Mouse (Mus musculus) left cerebral cortex, postnatal 14 days (tissue): ENCODE results near the gene Me3. TPM values are rescaled to one million over a fixed set of nuclear protein-coding genes. Genes with fewer than 3 reads are reported as not detected.

Experiments used
- DNase-seq, 2 experiments: peaks; one replicate each; pipeline ENCODE4 v3.0.0; 2021 to 2022; ENCODE audit warnings: low spot score in 2 of 2, mixed read lengths in 1 of 2
- intact Hi-C: fragments of 180-260 bp; cut with DNase I; formaldehyde crosslinking; loops from one replicate; pipeline ENCODE4 v1.15.1; 2025
- total RNA-seq, 2 experiments: library from RNA; stranded (reverse); gene quantifications; 2 replicates each; pipeline ENCODE4 v1.2.3; 2021

The Me3 gene
- total RNA-seq, 2 experiments from 2014 or later = 80.8 to 94.6 TPM

DNA sequence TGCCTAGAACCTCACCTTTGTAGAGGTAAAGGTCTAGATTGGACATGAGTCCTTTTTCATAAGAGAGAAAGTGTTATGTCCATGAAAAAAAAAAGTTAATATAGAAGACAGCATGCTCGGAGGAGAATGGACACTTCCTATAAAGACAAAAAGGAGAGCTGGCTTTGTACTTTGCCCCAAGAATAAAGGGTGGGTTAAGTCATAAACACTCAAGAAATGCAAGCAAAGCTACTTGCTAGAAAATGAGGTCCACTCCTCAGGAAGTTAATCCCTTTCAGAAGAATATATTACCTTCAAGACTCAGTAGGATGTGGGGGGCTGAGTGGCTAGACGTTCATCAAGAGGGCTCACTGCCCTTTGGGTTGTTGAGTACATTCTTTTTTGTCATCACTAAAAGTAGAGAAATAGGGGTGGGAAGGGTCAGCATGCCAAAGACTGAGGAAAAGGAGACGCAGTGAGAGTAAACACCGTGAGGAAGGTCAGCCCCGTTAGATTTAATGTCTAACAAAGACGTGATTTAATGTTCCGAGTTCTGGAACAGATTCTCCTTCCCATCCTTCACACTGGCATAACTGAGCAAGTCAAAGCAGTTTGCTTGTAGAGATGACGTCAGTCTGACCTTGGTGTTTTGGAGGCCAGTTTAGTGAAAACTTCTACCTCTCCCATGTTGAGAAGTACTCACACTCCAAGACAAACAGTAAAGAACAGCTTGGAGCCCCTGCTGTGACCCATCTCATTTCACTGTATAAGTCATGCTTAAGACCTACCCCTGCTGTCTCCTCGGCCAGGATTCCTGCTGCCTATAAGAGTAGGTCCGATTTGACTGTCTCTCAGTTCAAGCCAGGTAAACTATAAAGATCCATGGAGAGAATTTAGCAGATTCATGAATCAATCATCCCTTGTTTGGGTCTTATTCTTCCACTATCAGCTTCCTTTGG is 220.2 kb downstream of the Me3 start:
- intact Hi-C loops = no loop called here
- no peak for DNase-seq

GRCm38 (mm10) chr7:89853131-89853530 is 220.9 kb downstream of the Me3 start:
- intact Hi-C loops = no loop called here
- DNase-seq = no peak

DNA sequence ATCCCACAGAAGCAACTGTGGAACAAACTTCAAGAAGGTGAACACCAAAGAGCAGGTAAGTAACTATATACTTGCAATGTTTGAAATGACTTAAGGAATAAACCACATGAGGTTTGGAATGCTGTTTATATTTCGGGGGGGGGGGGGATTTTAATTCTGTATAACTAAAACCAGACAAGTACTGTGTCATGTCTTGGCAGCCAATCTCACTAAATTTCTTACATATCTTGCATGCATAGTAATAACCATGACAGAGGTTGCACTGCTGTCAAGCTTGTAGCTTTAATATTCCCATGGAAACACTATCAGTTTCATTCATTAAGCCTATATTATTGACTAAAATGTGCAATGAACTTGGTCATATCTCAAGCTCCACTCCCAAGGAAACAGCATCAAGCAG is 223.0 kb downstream of the Me3 start:
- no peak for DNase-seq
- intact Hi-C loops = no loop called here

GRCm38 (mm10) chr7:89856440-89857217 is 224.4 kb downstream of the Me3 start:
- DNase-seq = no peak
- intact Hi-C loops = no loop called here

DNA sequence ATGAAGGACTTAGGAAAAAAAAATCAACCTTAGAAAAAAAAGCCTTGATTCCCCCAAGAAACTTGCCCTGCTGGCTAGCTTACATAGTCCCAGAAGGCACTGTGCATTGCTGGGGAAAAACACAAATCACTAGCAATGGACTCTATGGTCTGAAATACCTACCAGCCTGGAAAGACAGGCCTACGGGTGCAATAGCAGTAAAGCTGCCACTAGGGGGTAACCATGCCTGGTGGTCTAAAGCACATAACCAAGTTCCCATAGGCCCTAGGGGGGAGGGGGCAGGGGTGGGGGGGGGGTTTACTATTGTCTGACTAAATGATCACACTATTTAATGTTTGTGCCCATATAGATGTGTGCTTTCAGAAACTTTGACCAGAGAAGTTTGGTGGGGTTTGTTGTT is 232.6 kb downstream of the Me3 start:
- DNase-seq = no peak
- intact Hi-C loops = no loop called here

GRCm38 (mm10) chr7:89867221-89867620 is 235.0 kb downstream of the Me3 start:
- intact Hi-C loops = no loop called here
- no peak for DNase-seq

GRCm38 (mm10) chr7:89879686-89880085 is 247.5 kb downstream of the Me3 start:
- intact Hi-C loops = no loop called here
- DNase-seq = no peak

GRCm38 (mm10) chr7:89884551-89884950 is 252.4 kb downstream of the Me3 start:
- intact Hi-C loops = no loop called here
- DNase-seq = no peak

DNA sequence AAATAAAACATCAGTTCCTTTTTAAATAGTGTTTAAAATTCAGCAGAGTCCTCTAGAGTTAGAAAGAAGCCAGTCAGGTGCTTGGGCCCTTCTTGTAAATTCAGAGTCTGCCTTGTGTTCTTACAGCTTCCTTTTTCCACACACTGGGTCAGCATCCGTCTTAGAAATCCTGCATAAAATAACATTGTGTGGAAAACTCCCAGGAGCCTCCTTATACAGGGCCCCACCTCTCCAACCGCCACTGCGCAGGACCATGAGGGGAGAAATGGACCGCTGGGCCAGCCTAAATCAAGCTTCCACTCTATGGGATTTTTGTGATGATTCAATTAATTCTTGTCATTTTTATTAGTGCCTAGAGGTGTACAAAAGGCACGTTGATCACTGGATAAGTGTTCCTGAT is 259.2 kb downstream of the Me3 start:
- intact Hi-C loops = no loop called here
- DNase-seq = no peak

GRCm38 (mm10) chr7:89891856-89892255 is 259.7 kb downstream of the Me3 start:
- no peak for DNase-seq
- intact Hi-C loops = no loop called here

- DNase-seq = no peak
- intact Hi-C loops = no loop called here
Measured at GRCm38 (mm10) chr7:89903007-89903406, 270.8 kb downstream of the Me3 start.

DNA sequence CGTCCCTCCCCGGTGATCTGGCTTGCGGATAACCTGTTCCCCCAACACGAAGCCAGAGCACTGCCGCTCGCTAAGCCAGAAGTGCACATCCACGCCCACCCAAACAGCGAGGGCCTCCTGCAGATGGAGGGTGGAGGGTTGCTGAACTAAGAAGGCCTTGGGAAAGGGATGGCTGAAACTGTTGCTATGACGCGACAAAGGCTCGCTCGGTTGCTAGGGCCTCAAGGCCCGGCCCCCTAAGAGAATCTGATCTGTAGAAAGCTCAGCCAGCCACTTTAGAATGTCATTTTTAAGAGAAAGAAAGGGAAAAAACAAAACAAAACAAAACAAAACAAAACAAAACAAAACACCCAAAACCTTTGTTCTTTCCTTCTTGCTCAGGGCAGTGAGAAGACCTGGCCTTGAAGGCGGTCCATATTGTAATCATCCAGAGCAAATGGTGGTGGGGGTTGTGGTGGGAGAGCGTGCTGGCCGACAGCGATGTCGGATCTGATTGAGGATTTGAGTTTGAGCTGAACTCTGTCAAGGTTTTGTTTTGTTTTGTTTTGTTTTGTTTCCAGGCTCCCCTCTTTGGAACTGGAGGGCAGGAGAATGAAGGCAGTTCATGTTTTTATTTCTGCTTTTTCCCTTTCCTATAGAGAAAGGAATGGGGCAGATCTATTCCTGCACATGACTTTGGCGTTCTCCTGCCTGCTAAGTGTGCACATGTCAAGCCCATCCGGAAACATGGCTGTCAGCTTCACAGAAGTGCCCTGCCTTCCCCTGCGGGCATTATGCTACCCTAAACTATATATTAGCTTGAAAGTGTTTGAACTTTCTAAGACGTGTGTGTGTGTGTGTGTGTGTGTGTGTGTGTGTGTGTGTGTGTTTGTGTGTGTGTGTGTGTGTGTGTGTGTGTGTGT is 271.5 kb downstream of the Me3 start, which contains the start of gene Ccdc81:
Gene Ccdc81 (minus strand): TSS at position 188 of the 902 bp plus-strand sequence.
- no peak for DNase-seq
- intact Hi-C loops = no loop called here

Other genes with a start within 250 kb of the Me3 start
- 10 to 100 TPM; 62.6 to 69.4 TPM for gene Tmem135, start 228.2 kb upstream of the Me3 start, total RNA-seq
- 10 to 100 TPM in 1 of 2 experiments, 1 to 10 TPM in 1; 6.4 to 10.2 TPM for gene Fzd4, start 228.0 kb upstream of the Me3 start, total RNA-seq
- gene Prss23, start 105.2 kb upstream of the Me3 start, total RNA-seq = 10 to 100 TPM in 1 of 2 experiments, 1 to 10 TPM in 1; 8.3 to 12.4 TPM